Mouse (Mus musculus): Measurements from ENCODE around the gene Gm20388.

- TF ChIP-seq CTCF (IDR thresholded peaks at IDR 0.05; ENCODE audit: control insufficient read depth, insufficient read depth, low read length), result no peak
- TF ChIP-seq POLR2A (IDR thresholded peaks at IDR 0.05; ENCODE audit: borderline replicate concordance, control insufficient read depth, low read depth, low read length), result no peak
Observed at GRCm38 (mm10) chr8:123696167-123696566, 3785.5 kb downstream of the Gm20388 start.

All from bone marrow, adult 2 months (tissue).